Mouse (Mus musculus) heart, postnatal 36 days (tissue): ENCODE results near the gene Sppl3. TPM values are rescaled to one million over a fixed set of nuclear protein-coding genes. Genes with fewer than 3 reads are reported as not detected.

Experiments used
- DNase-seq, 2 experiments: peaks; one replicate each; pipeline ENCODE4 v3.0.0; 2021 to 2022
- intact Hi-C: fragments of 180-260 bp; cut with DNase I; formaldehyde crosslinking; loops from one replicate; pipeline ENCODE4 v1.15.1; 2025
- total RNA-seq, 2 experiments: library from RNA; stranded (reverse); gene quantifications; 2 replicates each; pipeline ENCODE4 v1.2.3; 2021

The Sppl3 gene
- total RNA-seq, 2 experiments from 2014 or later, result 33.0 to 35.8 TPM

GRCm38 (mm10) chr5:115143552-115143951 lies 132.6 kb downstream of the Sppl3 start:
- intact Hi-C loops, result no loop called here
- DNase-seq, result no peak

GRCm38 (mm10) chr5:115144471-115144870 lies 133.5 kb downstream of the Sppl3 start:
- DNase-seq, result no peak
- intact Hi-C loops, result no loop called here

GRCm38 (mm10) chr5:115145253-115145968 lies 134.5 kb downstream of the Sppl3 start:
- no peak for DNase-seq
- intact Hi-C loops, result no loop called here

- no peak for DNase-seq
- intact Hi-C loops, result no loop called here
Measured at GRCm38 (mm10) chr5:115145976-115146746, 135.2 kb downstream of the Sppl3 start.

GRCm38 (mm10) chr5:115146747-115147130 lies 135.8 kb downstream of the Sppl3 start:
- intact Hi-C loops, result no loop called here
- no peak for DNase-seq

GRCm38 (mm10) chr5:115147388-115147787 lies 136.5 kb downstream of the Sppl3 start:
- DNase-seq, result no peak
- intact Hi-C loops, result no loop called here

GRCm38 (mm10) chr5:115148378-115148777 lies 137.4 kb downstream of the Sppl3 start:
- intact Hi-C loops, result no loop called here
- DNase-seq, result no peak

Other genes with a start within 250 kb of the Sppl3 start
- gene Ankrd13a, start 236.5 kb upstream of the Sppl3 start, total RNA-seq, result 10 to 100 TPM; 30.9 to 42.3 TPM
- gene Git2, start 235.6 kb upstream of the Sppl3 start, total RNA-seq, result 10 to 100 TPM; 28.7 to 32.0 TPM
- gene 1500011B03Rik, start 187.7 kb upstream of the Sppl3 start, total RNA-seq, result 1 to 10 TPM; 5.2 to 5.9 TPM
- not detected for gene 4930519G04Rik, start 157.5 kb upstream of the Sppl3 start, total RNA-seq
- not detected for gene Gm9936, start 152.5 kb upstream of the Sppl3 start, total RNA-seq
- gene Oasl2, start 114.2 kb upstream of the Sppl3 start, total RNA-seq, result 10 to 100 TPM in 1 of 2 experiments, 1 to 10 TPM in 1; 6.8 to 10.9 TPM
- 1 to 10 TPM; 1.0 to 1.8 TPM for gene Oasl1, start 87.9 kb upstream of the Sppl3 start, total RNA-seq
- gene 2210016L21Rik, start 69.0 kb upstream of the Sppl3 start, total RNA-seq, result 10 to 100 TPM; 29.9 to 30.1 TPM
- not detected for gene Hnf1a, start 40.0 kb upstream of the Sppl3 start, total RNA-seq
- not detected for gene Gm10401, start 87.2 kb downstream of the Sppl3 start, total RNA-seq
- 100 to 1,000 TPM; 203 to 239 TPM for gene Acads, start 108.2 kb downstream of the Sppl3 start, total RNA-seq
- gene Unc119b, start 123.8 kb downstream of the Sppl3 start, total RNA-seq, result 10 to 100 TPM; 17.7 to 21.3 TPM
- 10 to 100 TPM; 73.4 to 93.0 TPM for gene Mlec, start 147.0 kb downstream of the Sppl3 start, total RNA-seq
- gene Cabp1, start 183.2 kb downstream of the Sppl3 start, total RNA-seq, result 1 to 10 TPM; 1.8 to 3.2 TPM
- gene Pop5, start 224.7 kb downstream of the Sppl3 start, total RNA-seq, result 10 to 100 TPM; 31.5 to 35.5 TPM